Mouse (Mus musculus): ENCODE results near the gene Rassf8. TPM values are rescaled to one million over a fixed set of nuclear protein-coding genes. Genes with fewer than 3 reads are reported as not detected.

Rassf8 gene
- polyA plus RNA-seq, 1 experiment from 2014 or later: 4.5 TPM

DNA sequence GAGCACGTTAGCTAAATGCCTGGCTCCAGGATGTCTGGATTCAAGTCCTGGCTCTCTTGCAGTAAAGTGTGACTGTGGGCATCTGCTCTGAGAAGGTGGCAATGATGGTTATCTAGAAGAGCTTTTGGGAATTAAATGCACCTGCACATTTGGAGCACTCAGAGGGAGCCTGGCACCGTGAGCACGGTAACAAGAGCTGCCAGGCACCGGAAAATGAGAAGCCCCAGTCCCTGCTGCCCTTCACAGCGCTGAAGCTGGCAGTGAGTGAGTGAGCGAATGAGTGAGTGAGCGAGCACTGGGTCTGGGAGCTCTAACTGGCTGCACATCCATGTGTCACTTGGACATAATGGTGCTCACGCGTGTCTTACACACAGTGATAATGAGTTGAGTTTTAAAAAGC, 34.7 kb downstream of the Rassf8 start:
- Histone ChIP-seq H3K9ac (ENCODE audit: low read length) (no peak overlapping the region), H3K27me3 (ENCODE audit: control insufficient read depth, insufficient read depth, low read length) (no peaks in the 10 kb centered on the region), H3K4me1 (ENCODE audit: control insufficient read depth, insufficient read depth, low read length) (no peaks in the 10 kb centered on the region), H3K27ac (ENCODE audit: low read depth, low read length) (no peak overlapping the region), H3K9me3 (ENCODE audit: control insufficient read depth, low read length) (no peaks in the 10 kb centered on the region), H3K36me3 (ENCODE audit: control insufficient read depth, insufficient read depth, low read length) (no peaks in the 10 kb centered on the region), H3K4me2 (ENCODE audit: low read depth) (no peak overlapping the region), H3K4me3 (ENCODE audit: low read depth, low read length) (no peak overlapping the region)
- ATAC-seq (ENCODE audit: insufficient read depth, low FRiP score, low TSS enrichment) (no peak), DNase-seq (ENCODE audit: low spot score) (no peak)
- 90% methylated on average over 9 of the region's 9 CpGs for WGBS

DNA sequence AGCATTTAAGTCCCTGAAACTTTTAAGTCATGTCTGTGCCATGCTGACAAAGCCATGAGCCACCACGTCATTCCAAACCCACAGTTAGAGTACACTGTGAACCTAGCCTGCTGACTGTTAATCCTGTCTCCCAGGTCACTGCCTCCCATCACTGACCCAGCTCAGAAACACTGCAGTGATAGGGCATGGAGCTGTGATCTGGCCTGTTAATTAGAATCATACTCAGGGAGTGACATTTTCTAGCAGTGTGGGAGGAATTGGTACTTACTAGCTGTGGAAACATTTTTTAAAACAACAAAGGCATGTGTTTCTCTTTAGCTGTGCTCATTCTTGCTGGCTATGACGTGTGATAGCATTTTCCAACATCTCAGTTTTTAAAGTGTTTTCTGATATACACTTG, 35.4 kb downstream of the Rassf8 start:
- ATAC-seq (ENCODE audit: insufficient read depth, low FRiP score, low TSS enrichment) (no peak), DNase-seq (ENCODE audit: low spot score) (no peak)
- no peak overlapping the region for H3K9ac ChIP-seq (ENCODE audit: low read length)
- WGBS: 71% methylated on average over 2 of the region's 2 CpGs
- H3K4me1 ChIP-seq (ENCODE audit: control insufficient read depth, insufficient read depth, low read length): no peaks in the 10 kb centered on the region
- H3K4me2 ChIP-seq (ENCODE audit: low read depth): no peak overlapping the region
- H3K27ac ChIP-seq (ENCODE audit: low read depth, low read length): no peak overlapping the region
- H3K27me3 ChIP-seq (ENCODE audit: control insufficient read depth, insufficient read depth, low read length): no peaks in the 10 kb centered on the region
- no peaks in the 10 kb centered on the region for H3K36me3 ChIP-seq (ENCODE audit: control insufficient read depth, insufficient read depth, low read length)
- no peaks in the 10 kb centered on the region for H3K9me3 ChIP-seq (ENCODE audit: control insufficient read depth, low read length)
- H3K4me3 ChIP-seq (ENCODE audit: low read depth, low read length): no peak overlapping the region

DNA sequence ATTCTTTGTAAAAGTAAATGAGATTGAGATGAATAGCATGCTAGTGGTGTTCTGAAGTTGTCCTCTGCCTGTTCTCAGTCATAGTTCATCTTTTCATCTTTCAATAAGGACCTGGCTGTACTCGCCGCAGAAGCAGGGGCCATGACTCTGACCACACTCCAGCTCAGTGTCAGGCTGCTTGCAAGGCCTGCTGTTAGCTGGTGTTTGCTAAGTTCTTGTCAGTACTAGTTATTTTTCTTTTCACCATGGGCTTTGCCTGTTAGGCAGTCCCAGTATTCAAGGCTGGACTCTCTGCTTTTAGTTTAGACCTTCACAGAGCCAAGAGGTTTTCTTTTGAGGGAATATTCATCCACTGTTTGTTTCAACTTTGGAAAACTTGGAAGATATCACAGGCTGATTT, 40.8 kb downstream of the Rassf8 start:
- no peak overlapping the region for H3K4me3 ChIP-seq (ENCODE audit: low read depth, low read length)
- H3K4me2 ChIP-seq (ENCODE audit: low read depth): no peak overlapping the region
- no peaks in the 10 kb centered on the region for H3K27me3 ChIP-seq (ENCODE audit: control insufficient read depth, insufficient read depth, low read length)
- no peaks in the 10 kb centered on the region for H3K4me1 ChIP-seq (ENCODE audit: control insufficient read depth, insufficient read depth, low read length)
- H3K27ac ChIP-seq (ENCODE audit: low read depth, low read length): no peak overlapping the region
- no peak overlapping the region for H3K9ac ChIP-seq (ENCODE audit: low read length)
- no peaks in the 10 kb centered on the region for H3K36me3 ChIP-seq (ENCODE audit: control insufficient read depth, insufficient read depth, low read length)
- no peak for DNase-seq (ENCODE audit: low spot score)
- H3K9me3 ChIP-seq (ENCODE audit: control insufficient read depth, low read length): no peaks in the 10 kb centered on the region
- 93% methylated on average over 2 of the region's 2 CpGs for WGBS
- ATAC-seq (ENCODE audit: insufficient read depth, low FRiP score, low TSS enrichment): no peak

DNA sequence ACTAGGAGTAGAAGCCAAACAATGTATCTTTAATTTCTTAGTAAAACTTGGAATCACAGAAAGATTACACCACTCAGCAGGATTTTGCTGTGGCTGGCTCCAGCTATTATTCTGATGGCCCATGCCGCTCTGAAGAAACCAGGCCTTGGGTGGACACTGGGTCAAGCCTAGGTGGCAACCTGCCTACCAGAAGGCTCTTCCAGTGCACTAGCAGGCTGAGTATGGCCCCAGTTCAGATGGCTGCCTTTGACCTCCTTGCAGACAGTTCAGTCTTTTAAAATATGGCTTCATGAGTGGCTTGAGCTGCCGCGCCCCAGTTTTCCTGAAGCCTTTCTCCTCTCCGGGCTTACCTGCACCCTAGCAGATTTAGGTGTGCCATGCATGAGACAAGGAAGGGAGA, 43.2 kb downstream of the Rassf8 start:
- WGBS: 94% methylated on average over 4 of the region's 4 CpGs
- H3K27me3 ChIP-seq (ENCODE audit: control insufficient read depth, insufficient read depth, low read length): no peaks in the 10 kb centered on the region

DNA sequence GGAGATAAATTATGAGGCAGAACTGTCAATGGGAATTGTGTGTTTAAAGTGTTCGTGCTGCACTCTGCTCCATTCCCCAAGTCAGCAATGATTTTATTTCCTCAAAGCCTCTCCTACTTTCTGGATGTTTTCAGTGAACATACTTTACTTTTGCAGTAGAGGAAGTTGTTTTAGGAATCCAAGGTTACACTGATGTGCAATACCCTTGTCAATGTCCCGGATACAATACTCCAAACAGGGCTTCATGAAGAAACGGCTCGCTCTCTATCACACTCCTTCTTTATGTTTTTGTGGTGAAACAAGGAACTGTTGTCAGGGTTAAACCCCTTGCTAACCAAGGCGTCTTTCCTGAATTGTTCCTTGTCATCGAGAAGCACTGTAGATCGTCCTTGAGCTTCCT, 45.8 kb downstream of the Rassf8 start:
- Histone ChIP-seq H3K27me3 (ENCODE audit: control insufficient read depth, insufficient read depth, low read length) (no peaks in the 10 kb centered on the region), H3K4me1 (ENCODE audit: control insufficient read depth, insufficient read depth, low read length) (no peaks in the 10 kb centered on the region), H3K27ac (ENCODE audit: low read depth, low read length) (no peak overlapping the region), H3K36me3 (ENCODE audit: control insufficient read depth, insufficient read depth, low read length) (no peaks in the 10 kb centered on the region), H3K4me2 (ENCODE audit: low read depth) (no peak overlapping the region), H3K9ac (ENCODE audit: low read length) (no peak overlapping the region), H3K4me3 (ENCODE audit: low read depth, low read length) (no peak overlapping the region), H3K9me3 (ENCODE audit: control insufficient read depth, low read length) (no peaks in the 10 kb centered on the region)
- DNase-seq (ENCODE audit: low spot score): no peak
- no peak for ATAC-seq (ENCODE audit: insufficient read depth, low FRiP score, low TSS enrichment)
- WGBS: 79% methylated on average over 7 of the region's 7 CpGs

More for the DNA sequence above, 43.2 kb downstream of the Rassf8 start:
- Histone ChIP-seq H3K9me3 (ENCODE audit: control insufficient read depth, low read length) (no peaks in the 10 kb centered on the region), H3K4me3 (ENCODE audit: low read depth, low read length) (no peak overlapping the region), H3K4me1 (ENCODE audit: control insufficient read depth, insufficient read depth, low read length) (no peaks in the 10 kb centered on the region), H3K27ac (ENCODE audit: low read depth, low read length) (no peak overlapping the region), H3K36me3 (ENCODE audit: control insufficient read depth, insufficient read depth, low read length) (no peaks in the 10 kb centered on the region), H3K9ac (ENCODE audit: low read length) (no peak overlapping the region), H3K4me2 (ENCODE audit: low read depth) (no peak overlapping the region)
- DNase-seq (ENCODE audit: low spot score): no peak
- ATAC-seq (ENCODE audit: insufficient read depth, low FRiP score, low TSS enrichment): no peak

GRCm38 (mm10) chr6:145793109-145793593, 46.6 kb downstream of the Rassf8 start:
- H3K4me1 ChIP-seq (ENCODE audit: control insufficient read depth, insufficient read depth, low read length): no peaks in the 10 kb centered on the region
- no peaks in the 10 kb centered on the region for H3K9me3 ChIP-seq (ENCODE audit: control insufficient read depth, low read length)
- no peak overlapping the region for H3K9ac ChIP-seq (ENCODE audit: low read length)
- H3K4me3 ChIP-seq (ENCODE audit: low read depth, low read length): no peak overlapping the region
- no peaks in the 10 kb centered on the region for H3K27me3 ChIP-seq (ENCODE audit: control insufficient read depth, insufficient read depth, low read length)
- ATAC-seq (ENCODE audit: insufficient read depth, low FRiP score, low TSS enrichment) (no peak), DNase-seq (ENCODE audit: low spot score) (peak; percentile 34)
- no peak overlapping the region for H3K4me2 ChIP-seq (ENCODE audit: low read depth)
- H3K36me3 ChIP-seq (ENCODE audit: control insufficient read depth, insufficient read depth, low read length): no peaks in the 10 kb centered on the region
- WGBS: 26% methylated on average over 4 of the region's 4 CpGs
- no peak overlapping the region for H3K27ac ChIP-seq (ENCODE audit: low read depth, low read length)

GRCm38 (mm10) chr6:145794671-145795070, 48.1 kb downstream of the Rassf8 start:
- 51% methylated on average over 4 of the region's 4 CpGs for WGBS
- ATAC-seq (ENCODE audit: insufficient read depth, low FRiP score, low TSS enrichment) (no peak), DNase-seq (ENCODE audit: low spot score) (no peak)
- Histone ChIP-seq H3K4me1 (ENCODE audit: control insufficient read depth, insufficient read depth, low read length) (no peaks in the 10 kb centered on the region), H3K9me3 (ENCODE audit: control insufficient read depth, low read length) (no peaks in the 10 kb centered on the region), H3K9ac (ENCODE audit: low read length) (no peak overlapping the region), H3K36me3 (ENCODE audit: control insufficient read depth, insufficient read depth, low read length) (no peaks in the 10 kb centered on the region), H3K27me3 (ENCODE audit: control insufficient read depth, insufficient read depth, low read length) (no peaks in the 10 kb centered on the region), H3K4me2 (ENCODE audit: low read depth) (no peak overlapping the region), H3K4me3 (ENCODE audit: low read depth, low read length) (no peak overlapping the region), H3K27ac (ENCODE audit: low read depth, low read length) (no peak overlapping the region)

- WGBS: 77% methylated on average over 14 of the region's 14 CpGs
These were observed 49.9 kb downstream of the Rassf8 start for GRCm38 (mm10) chr6:145796191-145797023.

GRCm38 (mm10) chr6:145797692-145798091, 51.1 kb downstream of the Rassf8 start:
- ATAC-seq (ENCODE audit: insufficient read depth, low FRiP score, low TSS enrichment): no peak
- WGBS: 79% methylated on average over 3 of the region's 3 CpGs

More at GRCm38 (mm10) chr6:145796191-145797023, 49.9 kb downstream of the Rassf8 start:
- no peak overlapping the region for H3K9ac ChIP-seq (ENCODE audit: low read length)
- no peak overlapping the region for H3K4me2 ChIP-seq (ENCODE audit: low read depth)
- no peaks in the 10 kb centered on the region for H3K27me3 ChIP-seq (ENCODE audit: control insufficient read depth, insufficient read depth, low read length)
- no peak for DNase-seq (ENCODE audit: low spot score)
- ATAC-seq (ENCODE audit: insufficient read depth, low FRiP score, low TSS enrichment): no peak
- no peaks in the 10 kb centered on the region for H3K36me3 ChIP-seq (ENCODE audit: control insufficient read depth, insufficient read depth, low read length)
- no peak overlapping the region for H3K4me3 ChIP-seq (ENCODE audit: low read depth, low read length)
- no peaks in the 10 kb centered on the region for H3K4me1 ChIP-seq (ENCODE audit: control insufficient read depth, insufficient read depth, low read length)
- H3K27ac ChIP-seq (ENCODE audit: low read depth, low read length): no peak overlapping the region
- H3K9me3 ChIP-seq (ENCODE audit: control insufficient read depth, low read length): no peaks in the 10 kb centered on the region

More at GRCm38 (mm10) chr6:145797692-145798091, 51.1 kb downstream of the Rassf8 start:
- no peaks in the 10 kb centered on the region for H3K4me1 ChIP-seq (ENCODE audit: control insufficient read depth, insufficient read depth, low read length)
- no peak for DNase-seq (ENCODE audit: low spot score)
- no peaks in the 10 kb centered on the region for H3K9me3 ChIP-seq (ENCODE audit: control insufficient read depth, low read length)
- H3K36me3 ChIP-seq (ENCODE audit: control insufficient read depth, insufficient read depth, low read length): no peaks in the 10 kb centered on the region
- H3K27me3 ChIP-seq (ENCODE audit: control insufficient read depth, insufficient read depth, low read length): no peaks in the 10 kb centered on the region
- H3K9ac ChIP-seq (ENCODE audit: low read length): no peak overlapping the region
- no peak overlapping the region for H3K4me3 ChIP-seq (ENCODE audit: low read depth, low read length)
- H3K4me2 ChIP-seq (ENCODE audit: low read depth): no peak overlapping the region
- no peak overlapping the region for H3K27ac ChIP-seq (ENCODE audit: low read depth, low read length)

All from neural tube, embryonic 11.5 days (tissue).